Mouse (Mus musculus): ENCODE data around the gene Hoxc6. TPM values are rescaled to one million over a fixed set of nuclear protein-coding genes. Genes with fewer than 3 reads are reported as not detected.

The Hoxc6 gene
- polyA plus RNA-seq, 1 experiment from 2014 or later: 0.16 TPM

GRCm38 (mm10) chr15:102967312-102967510 is 30.8 kb upstream of the Hoxc6 start, which contains the start of gene Hoxc5:
TSS of gene Hoxc5 (plus strand) at chr15:102967443.
- Histone ChIP-seq H3K9me3 (replicated peaks; ENCODE audit: control insufficient read depth, low read length) (no peaks in the 10 kb centered on the region), H3K9ac (ENCODE audit: low read length) (no peak within 1 kb of the TSS), H3K27me3 (ENCODE audit: control insufficient read depth, insufficient read depth, low read length) (peaks cover 96% of the 10 kb centered on the region), H3K4me2 (ENCODE audit: low read depth, low read length) (no peak within 1 kb of the TSS), H3K36me3 (ENCODE audit: control insufficient read depth, insufficient read depth) (no peaks in the 10 kb centered on the region), H3K4me3 (ENCODE audit: low read length) (no peak within 1 kb of the TSS), H3K4me1 (ENCODE audit: control insufficient read depth, insufficient read depth, low read length) (no peaks in the 10 kb centered on the region), H3K27ac (ENCODE audit: low read length) (no peak within 1 kb of the TSS)
- no peak for ATAC-seq (replicated peaks; ENCODE audit: extremely low read depth, insufficient read depth, low FRiP score)
- WGBS: 4% methylated on average over 12 of the region's 12 CpGs

DNA sequence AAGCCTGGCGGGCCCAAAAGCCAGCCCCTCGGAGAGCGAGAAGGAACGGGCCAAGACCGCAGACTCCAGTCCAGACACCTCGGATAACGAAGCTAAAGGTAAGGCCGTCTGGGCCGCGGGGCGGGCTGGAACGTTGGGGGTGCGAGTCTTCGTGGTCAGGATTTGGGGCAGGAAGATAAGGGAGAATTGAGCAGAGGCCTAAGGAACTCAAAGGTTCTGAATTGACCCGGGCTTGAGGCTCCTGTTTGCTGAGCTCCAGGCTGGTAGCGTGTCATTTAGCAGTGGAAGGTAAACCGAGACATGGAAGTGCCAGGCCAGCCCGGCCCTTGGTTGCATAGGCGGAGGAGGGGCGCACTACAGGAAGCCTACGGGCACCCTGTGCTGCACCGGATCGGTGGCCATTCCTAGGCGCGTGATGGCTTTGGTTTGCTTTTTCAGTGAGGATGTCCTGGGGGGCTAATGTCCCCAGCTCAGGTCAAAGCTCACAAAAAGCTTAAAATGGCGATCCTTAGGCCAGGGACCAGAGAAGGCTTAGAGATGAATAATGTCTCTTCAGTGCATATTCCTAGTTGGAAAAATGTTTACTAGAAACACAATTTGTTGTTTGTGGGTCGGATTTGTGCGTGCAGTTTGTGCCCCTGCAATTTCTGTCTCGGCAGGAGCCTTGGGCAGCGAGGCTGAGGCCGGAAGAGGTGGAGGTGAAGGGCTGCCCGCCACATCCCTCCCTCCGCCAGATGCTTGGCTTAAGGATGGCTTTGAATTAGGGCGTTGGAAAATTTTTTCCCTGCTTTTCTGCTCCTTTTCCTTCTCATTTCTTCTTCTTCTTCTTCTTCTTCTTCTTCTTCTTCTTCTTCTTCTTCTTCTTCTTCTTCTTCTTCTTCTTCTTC is 30.3 kb upstream of the Hoxc6 start:
- H3K9me3 ChIP-seq (replicated peaks; ENCODE audit: control insufficient read depth, low read length): no peaks in the 10 kb centered on the region
- H3K36me3 ChIP-seq (ENCODE audit: control insufficient read depth, insufficient read depth): no peaks in the 10 kb centered on the region
- no peaks in the 10 kb centered on the region for H3K4me1 ChIP-seq (ENCODE audit: control insufficient read depth, insufficient read depth, low read length)
- peaks cover 96% of the 10 kb centered on the region for H3K27me3 ChIP-seq (ENCODE audit: control insufficient read depth, insufficient read depth, low read length)
- no peak overlapping the region for H3K4me2 ChIP-seq (ENCODE audit: low read depth, low read length)
- no peak overlapping the region for H3K27ac ChIP-seq (ENCODE audit: low read length)
- H3K9ac ChIP-seq (ENCODE audit: low read length): no peak overlapping the region
- no peak overlapping the region for H3K4me3 ChIP-seq (ENCODE audit: low read length)
- 3% methylated on average over 34 of the region's 34 CpGs for WGBS
- ATAC-seq (replicated peaks; ENCODE audit: extremely low read depth, insufficient read depth, low FRiP score): no peak

- H3K4me3 ChIP-seq (ENCODE audit: low read length): no peak overlapping the region
- H3K4me1 ChIP-seq (ENCODE audit: control insufficient read depth, insufficient read depth, low read length): no peaks in the 10 kb centered on the region
- peaks cover 96% of the 10 kb centered on the region for H3K27me3 ChIP-seq (ENCODE audit: control insufficient read depth, insufficient read depth, low read length)
- H3K9me3 ChIP-seq (replicated peaks; ENCODE audit: control insufficient read depth, low read length): no peaks in the 10 kb centered on the region
- whole genome bisulfite sequencing: 24% methylated on average over 1 of the region's 1 CpGs
- H3K4me2 ChIP-seq (ENCODE audit: low read depth, low read length): no peak overlapping the region
- ATAC-seq (replicated peaks; ENCODE audit: extremely low read depth, insufficient read depth, low FRiP score): no peak
- no peaks in the 10 kb centered on the region for H3K36me3 ChIP-seq (ENCODE audit: control insufficient read depth, insufficient read depth)
- no peak overlapping the region for H3K9ac ChIP-seq (ENCODE audit: low read length)
- H3K27ac ChIP-seq (ENCODE audit: low read length): no peak overlapping the region
These were observed 28.8 kb upstream of the Hoxc6 start for GRCm38 (mm10) chr15:102969296-102969695.

GRCm38 (mm10) chr15:102970740-102971139 is 27.3 kb upstream of the Hoxc6 start:
- no peaks in the 10 kb centered on the region for H3K9me3 ChIP-seq (replicated peaks; ENCODE audit: control insufficient read depth, low read length)
- H3K27me3 ChIP-seq (ENCODE audit: control insufficient read depth, insufficient read depth, low read length): peaks cover 94% of the 10 kb centered on the region
- ATAC-seq (replicated peaks; ENCODE audit: extremely low read depth, insufficient read depth, low FRiP score): no peak
- H3K9ac ChIP-seq (ENCODE audit: low read length): no peak overlapping the region
- H3K4me2 ChIP-seq (ENCODE audit: low read depth, low read length): no peak overlapping the region
- no peak overlapping the region for H3K4me3 ChIP-seq (ENCODE audit: low read length)
- no peaks in the 10 kb centered on the region for H3K4me1 ChIP-seq (ENCODE audit: control insufficient read depth, insufficient read depth, low read length)
- WGBS: 2% methylated on average over 12 of the region's 12 CpGs
- no peak overlapping the region for H3K27ac ChIP-seq (ENCODE audit: low read length)
- H3K36me3 ChIP-seq (ENCODE audit: control insufficient read depth, insufficient read depth): no peaks in the 10 kb centered on the region

GRCm38 (mm10) chr15:102972254-102972653 is 25.8 kb upstream of the Hoxc6 start:
- WGBS: 2% methylated on average over 21 of the region's 21 CpGs
- no peak overlapping the region for H3K4me3 ChIP-seq (ENCODE audit: low read length)

GRCm38 (mm10) chr15:102972753-102973152 is 25.3 kb upstream of the Hoxc6 start:
- 3% methylated on average over 6 of the region's 6 CpGs for WGBS
- no peak for ATAC-seq (replicated peaks; ENCODE audit: extremely low read depth, insufficient read depth, low FRiP score)
- Histone ChIP-seq H3K9ac (ENCODE audit: low read length) (no peak overlapping the region), H3K4me2 (ENCODE audit: low read depth, low read length) (no peak overlapping the region), H3K36me3 (ENCODE audit: control insufficient read depth, insufficient read depth) (no peaks in the 10 kb centered on the region), H3K4me3 (ENCODE audit: low read length) (no peak overlapping the region), H3K27ac (ENCODE audit: low read length) (no peak overlapping the region), H3K27me3 (ENCODE audit: control insufficient read depth, insufficient read depth, low read length) (peaks cover 94% of the 10 kb centered on the region), H3K4me1 (ENCODE audit: control insufficient read depth, insufficient read depth, low read length) (no peaks in the 10 kb centered on the region), H3K9me3 (replicated peaks; ENCODE audit: control insufficient read depth, low read length) (no peaks in the 10 kb centered on the region)

More at GRCm38 (mm10) chr15:102972254-102972653, 25.8 kb upstream of the Hoxc6 start:
- Histone ChIP-seq H3K9ac (ENCODE audit: low read length) (no peak overlapping the region), H3K36me3 (ENCODE audit: control insufficient read depth, insufficient read depth) (no peaks in the 10 kb centered on the region), H3K4me1 (ENCODE audit: control insufficient read depth, insufficient read depth, low read length) (no peaks in the 10 kb centered on the region), H3K4me2 (ENCODE audit: low read depth, low read length) (no peak overlapping the region), H3K27me3 (ENCODE audit: control insufficient read depth, insufficient read depth, low read length) (peaks cover 94% of the 10 kb centered on the region), H3K27ac (ENCODE audit: low read length) (no peak overlapping the region), H3K9me3 (replicated peaks; ENCODE audit: control insufficient read depth, low read length) (no peaks in the 10 kb centered on the region)
- no peak for ATAC-seq (replicated peaks; ENCODE audit: extremely low read depth, insufficient read depth, low FRiP score)

DNA sequence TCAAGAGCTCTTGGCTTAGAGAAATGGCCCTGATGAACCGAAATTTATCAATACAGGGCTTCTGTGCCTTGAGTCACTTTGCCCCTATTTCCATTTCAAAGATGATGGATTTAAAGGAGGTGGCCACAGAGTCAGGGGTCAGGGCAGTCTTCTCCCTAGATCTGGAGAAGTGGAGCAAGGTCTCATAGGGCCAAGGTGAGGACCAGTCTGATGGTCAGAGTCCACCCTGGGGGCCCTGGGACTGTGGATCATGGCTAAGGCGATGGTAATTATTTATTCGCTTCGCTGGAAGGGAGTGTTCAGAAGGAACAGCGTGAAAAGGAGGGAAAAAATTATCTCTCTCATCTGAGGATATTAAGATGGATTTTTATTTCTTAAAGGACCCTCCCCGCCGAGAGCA is 23.0 kb upstream of the Hoxc6 start:
- WGBS: 7% methylated on average over 7 of the region's 7 CpGs
- H3K4me1 ChIP-seq (ENCODE audit: control insufficient read depth, insufficient read depth, low read length): no peaks in the 10 kb centered on the region
- H3K4me2 ChIP-seq (ENCODE audit: low read depth, low read length): no peak overlapping the region
- no peak overlapping the region for H3K9ac ChIP-seq (ENCODE audit: low read length)
- no peak overlapping the region for H3K27ac ChIP-seq (ENCODE audit: low read length)
- H3K36me3 ChIP-seq (ENCODE audit: control insufficient read depth, insufficient read depth): no peaks in the 10 kb centered on the region
- no peak overlapping the region for H3K4me3 ChIP-seq (ENCODE audit: low read length)
- H3K27me3 ChIP-seq (ENCODE audit: control insufficient read depth, insufficient read depth, low read length): peaks cover 96% of the 10 kb centered on the region
- no peaks in the 10 kb centered on the region for H3K9me3 ChIP-seq (replicated peaks; ENCODE audit: control insufficient read depth, low read length)
- no peak for ATAC-seq (replicated peaks; ENCODE audit: extremely low read depth, insufficient read depth, low FRiP score)

- Histone ChIP-seq H3K36me3 (ENCODE audit: control insufficient read depth, insufficient read depth) (no peaks in the 10 kb centered on the region), H3K4me3 (ENCODE audit: low read length) (no peak overlapping the region), H3K4me2 (ENCODE audit: low read depth, low read length) (no peak overlapping the region), H3K27ac (ENCODE audit: low read length) (no peak overlapping the region), H3K27me3 (ENCODE audit: control insufficient read depth, insufficient read depth, low read length) (peaks cover 96% of the 10 kb centered on the region), H3K9me3 (replicated peaks; ENCODE audit: control insufficient read depth, low read length) (no peaks in the 10 kb centered on the region), H3K4me1 (ENCODE audit: control insufficient read depth, insufficient read depth, low read length) (no peaks in the 10 kb centered on the region), H3K9ac (ENCODE audit: low read length) (no peak overlapping the region)
- WGBS: 1% methylated on average over 21 of the region's 21 CpGs
- no peak for ATAC-seq (replicated peaks; ENCODE audit: extremely low read depth, insufficient read depth, low FRiP score)
These were observed 22.4 kb upstream of the Hoxc6 start for GRCm38 (mm10) chr15:102975688-102976111.

GRCm38 (mm10) chr15:102976171-102976570 is 21.9 kb upstream of the Hoxc6 start, which contains the start of gene Hoxc9:
TSS of gene Hoxc9 (plus strand) at chr15:102976439.
- Histone ChIP-seq H3K36me3 (ENCODE audit: control insufficient read depth, insufficient read depth) (no peaks in the 10 kb centered on the region), H3K27ac (ENCODE audit: low read length) (no peak within 1 kb of the TSS), H3K9ac (ENCODE audit: low read length) (no peak within 1 kb of the TSS; the same call in 1 of the 2 replicates), H3K4me2 (ENCODE audit: low read depth, low read length) (peak within 1 kb of the TSS; percentile 50), H3K9me3 (replicated peaks; ENCODE audit: control insufficient read depth, low read length) (no peaks in the 10 kb centered on the region), H3K4me1 (ENCODE audit: control insufficient read depth, insufficient read depth, low read length) (no peaks in the 10 kb centered on the region), H3K4me3 (ENCODE audit: low read length) (peak within 1 kb of the TSS; percentile 39), H3K27me3 (ENCODE audit: control insufficient read depth, insufficient read depth, low read length) (peaks cover 96% of the 10 kb centered on the region)
- ATAC-seq (replicated peaks; ENCODE audit: extremely low read depth, insufficient read depth, low FRiP score): no peak
- under 1% methylated on average over 19 of the region's 20 CpGs for WGBS
